Mouse (Mus musculus) adrenal gland, postnatal 14 days (tissue): ENCODE data around the gene Dus2. TPM values are rescaled to one million over a fixed set of nuclear protein-coding genes. Genes with fewer than 3 reads are reported as not detected.

Experiments
- DNase-seq: peaks from one replicate; pipeline ENCODE4 v3.0.0; 2021; ENCODE audit warnings: mixed read lengths
- total RNA-seq: library from RNA; stranded (reverse); gene quantifications from 2 replicates; pipeline ENCODE4 v1.2.3, GENCODE M21; 2021

Gene Dus2
- total RNA-seq, 1 experiment from 2014 or later, result 14.9 TPM

DNA sequence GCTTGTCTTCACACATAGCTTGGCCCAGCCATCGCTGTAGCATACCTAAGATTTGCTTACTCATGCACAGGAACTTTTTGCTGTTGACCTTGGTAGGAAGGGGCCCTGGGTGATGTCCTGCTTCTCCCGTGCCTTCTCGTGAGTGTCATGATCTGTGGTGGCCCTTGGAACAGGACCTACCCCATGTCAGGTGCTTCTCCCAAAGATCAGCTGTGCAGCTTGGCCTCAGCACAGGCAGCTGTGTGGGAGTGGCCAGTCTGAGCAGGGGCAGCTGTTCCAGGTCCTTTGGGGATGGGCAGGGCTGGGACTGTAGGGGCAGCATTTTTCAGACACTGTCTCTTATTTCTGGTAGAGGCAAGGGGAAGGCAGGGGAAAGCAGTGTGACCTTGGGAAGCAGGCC, 53.0 kb downstream of the Dus2 start:
- DNase-seq, result no peak

DNA sequence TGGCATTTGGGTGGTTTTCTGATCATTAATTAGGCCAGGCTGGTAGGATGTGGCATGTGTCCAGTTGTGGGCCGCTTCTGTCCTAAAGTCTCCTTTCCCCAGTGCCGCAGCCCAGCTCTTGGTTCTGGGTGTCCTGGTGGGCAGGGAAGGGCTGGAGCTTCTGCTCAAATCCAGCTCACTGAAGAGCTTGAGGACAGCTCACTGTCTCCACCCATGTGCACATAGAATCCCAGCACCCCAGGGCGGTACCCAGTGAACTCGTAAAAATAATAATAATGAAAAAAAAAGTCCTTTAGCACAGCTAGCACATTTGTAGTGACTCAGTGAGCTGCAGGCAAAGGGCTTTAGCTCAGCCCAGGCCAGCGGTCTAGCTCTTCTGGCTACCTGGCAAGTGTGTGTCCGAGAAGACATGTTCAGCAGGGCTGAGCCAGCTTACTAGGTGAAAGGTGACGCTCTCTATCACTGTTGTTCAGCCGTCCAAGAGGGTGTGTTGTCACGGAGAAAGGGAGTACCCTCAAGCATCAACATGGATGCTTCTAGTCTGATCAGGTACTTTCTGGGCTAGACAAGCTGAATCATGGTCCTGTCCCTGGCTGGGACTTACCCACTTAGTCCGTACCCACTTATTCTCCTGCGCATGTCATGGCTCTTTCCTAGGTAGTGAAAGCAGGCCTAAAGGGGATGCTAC, 55.9 kb downstream of the Dus2 start:
- DNase-seq, result no peak

DNA sequence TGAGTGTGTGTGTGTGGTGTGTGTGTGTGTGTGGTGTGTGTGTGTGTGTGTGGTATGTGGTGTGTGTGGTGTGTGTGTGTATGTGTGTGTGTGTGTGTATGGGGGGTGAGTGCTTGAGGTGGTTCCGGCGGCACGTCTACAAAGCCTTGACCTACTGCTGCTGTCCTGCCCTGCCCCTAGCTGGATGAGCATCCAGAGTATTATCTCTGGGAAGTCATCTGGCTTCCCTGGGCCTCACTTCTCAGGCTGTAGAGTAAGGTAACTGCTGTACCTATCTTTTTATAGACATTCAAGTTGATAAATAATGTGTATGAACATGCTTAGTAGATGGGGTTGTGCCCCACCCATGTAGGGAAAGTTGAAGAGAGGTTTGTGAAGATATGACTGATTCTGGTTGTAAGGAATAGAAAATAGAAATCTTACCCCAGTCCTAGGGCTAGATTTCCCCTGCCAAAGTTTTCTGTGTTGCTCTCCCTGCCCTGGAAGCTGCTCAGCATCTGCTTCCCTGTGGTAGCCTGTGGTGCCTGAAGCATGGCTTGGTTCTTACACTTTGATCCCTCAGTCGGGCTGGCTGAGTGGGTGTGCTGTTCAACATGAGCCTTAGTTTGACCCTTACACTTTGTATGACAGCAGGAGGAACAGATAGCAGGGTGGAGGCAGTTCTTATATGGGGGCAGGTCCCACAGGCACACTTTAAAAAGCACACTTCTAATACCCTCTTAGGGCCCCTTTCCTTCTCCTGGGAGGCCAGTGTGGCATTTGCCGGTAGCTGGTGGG, 56.9 kb downstream of the Dus2 start:
- DNase-seq, result no peak

DNA sequence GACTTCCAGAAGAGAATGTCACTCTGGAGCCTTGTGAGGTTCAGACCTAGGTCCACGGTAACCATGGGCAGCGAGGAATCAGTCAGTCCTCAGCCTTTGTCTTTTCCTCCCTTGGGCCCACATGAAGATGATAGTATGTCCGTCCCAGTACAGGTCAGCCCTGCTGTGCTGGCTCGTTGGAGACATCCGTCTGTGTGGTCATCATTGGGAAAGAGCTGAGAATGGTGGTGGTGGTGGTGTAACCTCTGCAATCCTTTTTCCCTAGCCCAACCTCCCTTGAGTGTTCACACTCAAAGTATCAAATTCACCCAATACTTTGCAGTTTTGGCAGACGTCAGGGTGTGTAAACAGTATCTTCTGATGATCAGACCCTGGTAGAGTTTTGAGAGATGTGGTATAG, 58.7 kb downstream of the Dus2 start:
- DNase-seq, result no peak

DNA sequence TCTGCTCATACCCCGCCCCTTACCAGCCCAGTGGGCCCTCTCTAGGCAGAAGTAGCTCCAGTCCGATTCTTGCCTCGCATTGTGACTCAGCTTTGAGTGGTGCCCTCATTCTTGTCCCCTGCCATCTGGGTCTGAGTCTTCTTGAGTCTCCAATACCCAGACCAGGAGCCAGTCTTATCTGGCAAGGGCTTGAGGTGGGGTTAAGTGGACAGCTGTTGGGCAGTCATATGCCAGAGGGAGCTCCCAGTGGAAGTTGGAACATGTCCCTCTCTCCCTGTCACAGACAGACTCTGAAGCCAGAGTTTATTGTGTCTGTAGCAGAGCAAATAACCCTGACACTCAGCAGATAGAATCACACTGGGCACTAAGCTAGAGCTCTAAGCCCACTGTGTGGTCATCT, 59.9 kb downstream of the Dus2 start:
- DNase-seq, result no peak

DNA sequence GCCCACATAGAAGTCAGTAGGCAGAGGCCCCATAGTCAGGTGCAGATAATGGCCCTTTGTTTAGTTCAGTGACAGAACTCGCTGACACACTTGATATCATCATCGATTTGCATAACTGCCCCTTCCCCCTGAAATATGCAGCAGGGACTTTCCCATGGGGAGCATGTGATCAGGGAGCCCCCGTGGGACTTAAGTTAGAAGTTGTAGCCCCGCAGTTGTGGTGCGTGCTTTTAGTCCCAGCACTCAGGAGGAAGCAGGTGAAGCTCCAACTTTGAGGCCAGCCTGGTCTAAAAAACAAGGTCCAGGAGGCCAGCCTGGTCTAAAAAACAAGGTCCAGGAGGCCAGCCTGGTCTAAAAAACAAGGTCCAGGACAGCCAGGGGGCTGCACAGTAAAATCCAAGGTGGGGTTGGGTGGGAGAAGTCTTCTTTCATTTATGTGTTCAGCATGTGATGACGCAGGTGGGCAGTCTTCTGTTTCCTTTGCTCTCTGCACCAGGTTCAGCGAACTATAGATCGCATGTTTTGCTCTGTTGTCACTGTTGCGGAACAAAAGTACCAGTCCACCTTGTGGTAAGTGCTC, 61.5 kb downstream of the Dus2 start:
- DNase-seq, result no peak

DNA sequence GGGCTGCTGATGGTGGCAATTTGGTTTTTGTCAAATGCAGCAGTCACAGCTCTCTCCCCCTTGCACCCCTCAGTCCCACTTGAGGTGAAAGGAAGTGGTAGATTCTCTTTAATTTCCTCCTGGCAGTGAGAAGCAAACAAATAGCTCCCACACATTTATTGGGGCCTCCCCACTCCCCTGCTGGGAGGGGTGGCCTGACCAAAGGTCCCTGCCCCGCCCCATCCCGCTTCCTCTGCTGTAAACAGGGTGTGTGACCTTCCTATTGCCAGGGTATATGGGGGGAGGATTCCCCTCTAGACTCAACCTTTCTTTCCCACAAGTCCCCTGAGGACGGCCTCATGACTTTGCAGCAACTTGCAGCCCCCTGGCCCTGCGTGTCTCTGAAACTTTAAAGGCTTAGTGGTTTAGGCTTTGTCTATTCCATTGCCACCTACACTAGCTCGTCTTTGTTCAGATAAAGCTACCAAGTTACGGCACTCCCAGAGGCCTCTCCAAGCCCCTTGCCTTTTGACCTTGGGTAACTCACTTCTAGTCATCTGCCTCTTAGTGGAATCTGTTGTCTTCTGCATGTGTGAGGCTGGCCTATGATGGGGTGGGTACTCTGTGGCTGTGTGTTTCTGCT, 63.2 kb downstream of the Dus2 start:
- peak; percentile 63 for DNase-seq

DNA sequence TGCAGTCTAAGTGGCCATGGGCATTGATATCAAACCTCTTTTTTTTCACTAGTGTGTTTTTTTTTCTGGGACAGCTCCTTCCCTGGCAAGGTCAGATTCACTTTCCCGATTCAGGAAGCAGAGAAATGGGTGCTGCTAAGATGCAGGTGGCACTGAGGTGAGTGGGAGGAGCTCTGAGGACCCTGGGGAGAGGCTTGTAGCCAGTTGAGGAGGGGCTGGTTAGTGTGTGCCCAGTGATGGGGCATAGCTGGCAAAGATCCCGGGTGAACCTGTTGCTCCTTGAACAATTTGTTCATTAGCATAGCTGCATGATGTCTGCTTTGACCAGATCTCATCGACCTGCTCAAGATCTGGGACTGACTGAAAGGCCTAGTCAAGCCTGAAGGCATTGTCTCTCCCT, 63.9 kb downstream of the Dus2 start:
- no peak for DNase-seq

DNA sequence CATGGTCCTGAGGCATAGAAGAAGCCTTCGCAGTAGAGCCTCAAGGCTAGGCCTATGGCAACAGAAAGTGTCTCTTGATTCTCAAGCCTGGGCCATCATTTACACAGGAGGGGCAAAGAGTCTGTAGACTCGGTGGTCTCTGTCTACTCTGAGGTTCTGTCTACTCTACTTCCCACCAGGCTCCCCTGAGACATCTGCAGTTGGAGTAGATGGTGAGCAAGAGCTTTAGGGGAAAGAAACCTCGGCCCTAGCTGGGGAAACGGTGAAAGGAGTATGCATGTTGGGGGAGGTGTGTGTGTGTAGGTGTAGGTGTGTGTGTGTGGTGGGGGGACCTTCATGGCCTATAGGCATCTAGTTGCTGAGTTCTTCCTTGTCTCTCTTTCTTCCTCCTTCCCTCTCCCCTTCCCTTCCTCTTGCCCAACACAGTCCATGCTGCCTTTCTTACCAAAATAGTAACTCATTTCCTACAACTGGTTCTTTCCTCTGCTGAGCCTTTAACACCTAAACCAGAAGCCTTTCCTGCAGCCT, 65.4 kb downstream of the Dus2 start:
- no peak for DNase-seq

DNA sequence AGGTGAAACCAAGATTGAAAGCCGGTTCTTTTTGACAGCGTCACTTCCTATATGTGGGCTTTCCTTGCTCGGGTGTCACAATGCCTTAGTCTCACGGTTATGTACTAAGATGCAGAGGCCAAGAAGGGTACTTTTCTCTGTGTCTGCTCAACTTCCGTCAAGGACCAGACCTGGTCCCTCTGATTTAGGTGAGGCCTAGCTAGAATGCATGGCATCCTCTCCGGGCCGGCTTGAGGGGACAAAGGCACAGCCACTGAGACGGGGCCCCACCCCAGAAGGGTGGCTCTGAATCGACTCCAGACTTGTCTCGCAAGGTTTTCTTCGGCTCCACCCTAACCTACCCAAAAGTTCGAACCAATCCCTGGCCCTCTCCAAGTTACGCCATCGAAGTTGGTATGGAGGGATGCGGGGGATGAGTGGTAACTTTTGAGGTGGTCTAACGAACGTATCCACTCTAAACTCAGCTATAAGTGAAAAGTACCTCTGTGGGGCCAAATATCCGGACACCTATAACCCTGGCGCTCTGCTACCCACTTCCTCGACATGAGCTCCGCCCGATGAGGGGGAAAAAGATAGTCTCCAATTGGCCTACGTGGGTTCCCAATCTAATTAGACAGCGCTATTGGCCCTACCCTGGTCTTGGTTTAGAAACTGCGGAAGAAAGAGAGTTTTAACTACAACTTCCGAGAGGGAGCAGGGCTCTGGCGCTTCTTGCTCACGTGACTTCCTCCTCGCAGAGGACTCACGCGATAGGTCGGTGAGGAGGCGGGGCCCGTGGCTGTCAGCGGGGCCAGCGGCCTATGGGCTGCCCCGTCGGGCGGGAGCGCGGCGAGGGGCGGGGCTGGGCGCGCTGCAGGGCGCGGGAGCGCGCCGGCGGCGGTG, 67.8 kb downstream of the Dus2 start, which contains the start of gene Nfatc3:
Gene Nfatc3, plus strand, starts transcription at position 110 of the 882 bp plus-strand sequence.
- DNase-seq, result peak; percentile 99

DNA sequence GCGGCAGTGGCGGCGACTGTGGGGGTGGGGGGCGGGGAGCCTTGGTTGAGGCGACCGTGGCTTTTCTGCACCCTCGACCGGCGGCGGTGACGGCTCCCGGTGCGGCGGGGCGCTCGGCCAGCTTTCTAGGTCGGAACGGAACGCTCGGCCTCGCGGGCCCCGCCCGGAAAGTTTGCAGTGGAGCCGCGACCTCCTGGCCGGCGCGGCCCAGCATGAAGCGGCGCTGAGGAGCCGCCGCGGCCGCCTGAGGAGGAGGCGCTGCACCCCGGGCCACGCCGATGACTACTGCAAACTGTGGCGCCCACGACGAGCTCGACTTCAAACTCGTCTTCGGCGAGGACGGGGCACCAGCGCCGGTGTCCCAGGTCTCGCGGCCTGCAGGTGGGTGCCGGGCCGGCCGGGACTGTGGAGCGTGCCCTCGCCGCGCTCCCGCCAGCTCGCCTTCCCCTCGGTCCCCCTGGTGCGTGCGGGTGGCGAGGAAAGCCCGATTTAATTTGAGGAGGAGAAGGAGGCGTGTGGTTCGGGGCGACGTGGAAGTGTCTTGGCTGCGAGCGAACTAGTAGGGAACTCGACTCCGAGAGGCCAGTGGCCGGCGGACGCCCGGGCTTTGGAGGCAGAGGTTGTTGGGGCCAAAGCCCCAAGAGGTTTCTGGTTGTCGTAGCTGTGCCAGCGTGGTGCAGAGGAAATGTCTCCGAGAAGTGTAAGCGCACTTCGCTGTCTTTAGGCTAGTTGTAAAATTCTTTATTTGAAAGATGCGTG, 68.7 kb downstream of the Dus2 start:
- DNase-seq, result peak; percentile 77

DNA sequence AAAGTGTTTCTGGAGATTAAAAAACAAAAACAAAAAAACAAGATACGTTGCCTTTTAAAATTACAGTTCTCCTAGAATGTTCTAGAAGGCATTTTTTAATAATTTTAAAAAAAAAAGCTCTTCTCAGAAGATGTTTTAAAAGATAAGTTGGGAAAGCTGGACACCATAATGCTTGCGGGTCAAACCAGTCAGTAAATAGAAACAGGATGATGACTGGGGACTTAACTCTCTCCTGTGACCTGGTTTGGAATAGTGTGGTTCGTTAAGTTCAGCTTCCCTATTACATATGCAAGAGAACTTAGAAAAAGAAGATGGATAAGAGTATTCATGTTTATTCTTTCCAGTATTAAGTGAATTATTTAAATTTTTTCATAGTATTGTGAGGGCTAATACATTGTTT, 69.4 kb downstream of the Dus2 start:
- no peak for DNase-seq

DNA sequence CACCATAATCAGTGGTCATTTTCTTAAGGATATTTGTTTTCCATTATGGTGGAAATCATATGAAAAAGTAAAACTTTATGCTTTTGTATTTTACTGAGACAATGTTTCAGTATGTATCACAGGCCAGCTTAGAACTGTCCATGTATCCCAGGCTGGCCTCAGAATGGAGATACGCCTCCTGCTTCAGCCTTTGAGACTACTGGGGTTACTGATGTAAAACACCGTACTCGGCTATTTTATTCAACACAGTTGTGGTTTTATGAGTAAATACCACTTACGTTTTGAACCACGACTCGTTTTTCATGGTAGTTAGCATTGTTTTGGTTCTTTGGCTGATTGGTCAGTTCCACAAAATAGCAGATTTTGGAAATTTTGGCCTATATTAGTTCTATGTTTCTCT, 70.5 kb downstream of the Dus2 start:
- DNase-seq, result no peak

DNA sequence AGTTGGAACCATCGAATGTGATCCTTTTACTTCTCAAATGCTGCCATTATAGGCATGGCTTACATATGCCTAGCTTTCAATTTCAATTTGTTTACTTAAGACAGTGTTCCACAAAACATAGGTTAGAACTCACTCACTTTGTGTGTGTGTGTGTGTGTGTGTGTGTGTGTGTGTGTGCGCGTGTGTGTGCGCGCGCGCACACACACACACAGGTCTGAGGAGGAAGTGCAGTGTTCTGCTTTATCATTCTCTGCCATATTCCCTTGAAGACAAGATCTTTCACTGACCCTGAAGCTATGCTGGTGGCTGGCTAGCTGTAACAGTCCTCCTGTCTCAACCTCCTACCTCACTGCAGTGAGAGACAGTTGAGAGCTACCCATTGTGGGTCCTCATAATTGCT, 71.9 kb downstream of the Dus2 start:
- no peak for DNase-seq

DNA sequence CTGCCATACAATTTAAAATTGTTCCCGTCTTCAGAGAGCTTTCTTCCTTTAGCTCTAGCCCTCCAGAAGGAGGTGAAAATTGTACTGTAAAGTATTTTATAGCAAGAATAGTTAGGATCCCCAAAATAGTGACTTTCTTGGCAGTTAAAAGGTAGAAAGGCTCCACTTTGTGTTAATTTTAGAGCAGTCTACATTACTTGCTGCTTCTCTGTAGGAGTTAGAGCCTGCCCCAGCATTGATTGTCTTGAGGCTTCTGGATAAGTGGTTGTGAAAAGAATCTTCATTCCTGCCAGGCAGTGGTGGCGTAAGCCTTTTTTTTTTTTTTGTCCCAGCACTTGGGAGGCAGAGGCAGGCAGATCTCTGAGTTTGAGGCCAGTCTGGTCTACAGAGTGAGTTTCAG, 75.6 kb downstream of the Dus2 start:
- no peak for DNase-seq

DNA sequence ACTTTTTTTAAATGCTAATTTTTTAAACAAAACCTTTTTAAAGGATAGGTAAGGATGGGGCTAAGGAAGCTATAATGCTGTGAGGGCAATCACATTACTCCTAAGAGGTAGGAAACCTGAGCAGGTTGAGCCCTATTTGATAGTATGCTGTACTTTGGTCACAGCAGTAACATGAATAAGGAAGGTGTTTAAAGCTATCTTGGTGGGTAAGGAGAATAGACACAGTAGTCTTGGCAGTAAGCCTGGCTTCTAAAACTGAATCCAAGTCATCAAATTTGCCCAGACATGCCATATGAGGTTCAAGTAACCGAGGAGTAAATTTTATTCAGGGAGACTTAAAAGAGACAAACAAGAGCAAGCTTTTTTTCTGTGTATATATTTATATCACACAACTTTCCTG, 78.4 kb downstream of the Dus2 start:
- DNase-seq, result no peak

DNA sequence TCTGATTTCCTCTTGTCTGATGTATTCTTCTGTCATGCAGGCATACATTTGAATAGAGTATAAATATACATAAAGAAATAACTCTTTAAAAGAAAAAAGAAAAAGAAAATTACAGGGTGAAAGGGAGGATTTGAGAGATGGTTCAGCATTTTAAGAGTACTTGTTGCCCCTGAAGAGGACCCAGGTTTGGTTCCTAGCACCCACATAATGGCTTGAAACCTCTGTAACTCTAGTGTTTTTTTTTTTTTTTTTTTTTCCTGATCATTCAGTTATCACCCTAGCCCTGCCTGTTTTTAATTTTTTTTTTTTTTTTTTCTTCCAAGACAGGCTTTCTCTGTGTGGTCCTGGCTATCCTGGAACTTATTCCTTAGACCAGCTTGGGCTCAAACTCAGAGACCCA, 81.0 kb downstream of the Dus2 start:
- no peak for DNase-seq

DNA sequence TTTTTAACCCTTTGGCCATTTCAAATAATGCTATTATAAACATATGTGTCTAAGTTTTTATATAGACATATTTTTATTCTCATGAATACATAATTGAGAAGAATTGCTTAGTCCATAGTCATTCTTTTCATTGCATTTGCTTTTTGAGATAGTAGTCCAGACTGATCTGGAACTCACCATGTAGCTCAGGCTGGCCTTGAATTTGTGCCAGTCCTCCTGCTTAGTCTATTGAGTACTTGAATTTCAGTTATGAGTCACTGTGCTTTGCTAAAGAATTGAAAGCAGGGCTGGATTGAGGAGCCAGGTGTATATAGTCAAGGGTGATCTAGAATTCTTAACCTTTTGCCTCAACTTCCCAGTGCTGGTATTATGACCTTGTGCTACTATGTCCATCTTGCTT, 83.1 kb downstream of the Dus2 start:
- peak; percentile 53 for DNase-seq

DNA sequence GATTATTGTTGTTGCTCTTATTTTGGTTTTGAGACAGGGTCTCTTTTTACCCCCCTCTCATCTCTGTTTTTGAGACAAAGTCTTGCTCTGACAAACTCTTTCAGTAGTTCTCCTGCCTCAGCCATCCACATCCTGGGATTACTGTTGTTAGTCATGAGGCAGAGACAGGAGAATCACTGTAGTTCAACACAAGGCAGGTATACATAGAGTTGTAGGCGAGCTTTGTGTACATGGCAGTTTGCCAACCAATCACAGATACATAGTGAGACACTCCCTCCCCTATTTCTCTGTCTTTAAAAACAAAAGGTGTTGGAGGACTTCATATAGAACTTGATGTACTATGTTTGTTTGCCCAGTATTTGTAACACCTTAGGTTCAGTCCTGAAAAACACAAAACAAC, 83.5 kb downstream of the Dus2 start:
- no peak for DNase-seq

DNA sequence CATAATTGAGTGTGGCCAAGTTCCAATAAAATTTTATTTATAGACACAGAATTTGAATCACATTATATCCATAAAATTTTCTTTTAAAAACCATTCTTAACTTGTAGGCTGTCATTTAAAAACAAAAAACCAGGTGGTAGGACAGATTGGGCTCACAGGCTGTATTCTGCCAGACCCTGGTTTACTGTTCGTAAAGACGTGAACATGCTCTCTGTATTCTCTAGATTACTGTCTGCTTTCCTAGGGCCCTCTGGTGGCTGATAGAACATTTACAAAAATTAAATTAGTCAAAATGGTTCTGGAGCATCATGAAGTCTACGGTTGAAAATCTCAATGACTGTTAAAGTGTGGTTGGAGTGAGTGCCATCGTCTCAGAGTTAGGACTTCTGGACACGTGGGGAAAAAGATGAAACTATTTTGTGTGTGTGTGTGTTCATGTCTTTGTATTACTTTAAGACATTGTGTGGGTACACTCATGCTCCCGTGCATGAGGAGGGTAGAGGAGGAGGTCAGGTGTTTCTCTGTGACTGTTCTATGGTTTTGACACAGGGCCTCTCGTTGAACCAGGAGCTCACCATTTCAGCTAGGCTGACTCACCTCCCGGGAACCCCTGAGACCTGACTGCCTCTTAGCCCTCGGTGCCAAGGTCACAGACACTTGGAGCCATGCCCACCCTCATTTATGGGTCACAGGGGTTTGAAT, 84.2 kb downstream of the Dus2 start:
- peak; percentile 77 for DNase-seq

DNA sequence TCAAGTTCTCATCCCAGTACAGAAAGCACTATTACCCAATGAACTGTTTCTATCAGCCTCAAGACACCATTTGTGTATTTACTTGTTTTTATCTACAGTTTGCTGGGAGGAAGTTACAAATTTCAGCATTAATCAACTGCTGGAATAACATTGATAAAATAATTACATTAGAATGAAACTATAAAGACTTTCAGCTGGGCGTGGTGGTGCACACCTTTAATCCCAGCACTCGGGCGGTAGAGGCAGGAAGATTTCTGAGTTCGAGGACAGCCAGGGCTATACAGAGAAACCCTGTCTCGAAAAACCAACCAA, 84.7 kb downstream of the Dus2 start:
- DNase-seq, result no peak
